Mouse (Mus musculus) erythroblast, embryonic 14.5 days (primary cell): ENCODE measurements around the gene Nfs1. TPM values are rescaled to one million over a fixed set of nuclear protein-coding genes. Genes with fewer than 3 reads are reported as not detected.
"Not testable (repeated sequence)": the region's sequence is repeated elsewhere in the genome, so short reads cannot be mapped to it uniquely, and the experiment has no call there.

ENCODE experiments used
- H3K27me3 ChIP-seq: 2 replicates; pipeline ENCODE4 v1.6.1; 2012; ENCODE audit warnings: inconsistent platforms; ENCODE audit not compliant: control insufficient read depth
- H3K36me3 ChIP-seq: 2 replicates; pipeline ENCODE4 v1.6.1; 2012; ENCODE audit warnings: mild to moderate bottlenecking, inconsistent platforms; ENCODE audit not compliant: control insufficient read depth
- H3K4me1 ChIP-seq: 2 replicates; pipeline ENCODE4 v1.6.1; 2012; ENCODE audit warnings: inconsistent platforms; ENCODE audit not compliant: control insufficient read depth
- H3K4me3 ChIP-seq: replicated peaks from 2 replicates; pipeline ENCODE3; 2012; ENCODE audit warnings: moderate library complexity, mild to moderate bottlenecking, inconsistent platforms
- H3K9me3 ChIP-seq: 2 replicates; pipeline ENCODE4 v1.6.1; 2012; ENCODE audit warnings: low read length, inconsistent platforms, mixed read lengths; ENCODE audit not compliant: control insufficient read depth
- GATA1 ChIP-seq: IDR thresholded peaks from 2 replicates; pipeline ENCODE4 v1.6.1; 2012; ENCODE audit warnings: low read length, inconsistent platforms, mixed read lengths
- TAL1 ChIP-seq: IDR thresholded peaks from 3 replicates; pipeline ENCODE4 v1.6.1; 2012; ENCODE audit warnings: low read length, inconsistent platforms, mixed read lengths
- polyA plus RNA-seq: library from polyadenylated mRNA; stranded (reverse); fragments of >175 nt; gene quantifications from 2 replicates; pipeline ENCODE4 v1.2.3, GENCODE M21; 2012

Gene Nfs1
- polyA plus RNA-seq, 1 experiment = 3.2 TPM

DNA sequence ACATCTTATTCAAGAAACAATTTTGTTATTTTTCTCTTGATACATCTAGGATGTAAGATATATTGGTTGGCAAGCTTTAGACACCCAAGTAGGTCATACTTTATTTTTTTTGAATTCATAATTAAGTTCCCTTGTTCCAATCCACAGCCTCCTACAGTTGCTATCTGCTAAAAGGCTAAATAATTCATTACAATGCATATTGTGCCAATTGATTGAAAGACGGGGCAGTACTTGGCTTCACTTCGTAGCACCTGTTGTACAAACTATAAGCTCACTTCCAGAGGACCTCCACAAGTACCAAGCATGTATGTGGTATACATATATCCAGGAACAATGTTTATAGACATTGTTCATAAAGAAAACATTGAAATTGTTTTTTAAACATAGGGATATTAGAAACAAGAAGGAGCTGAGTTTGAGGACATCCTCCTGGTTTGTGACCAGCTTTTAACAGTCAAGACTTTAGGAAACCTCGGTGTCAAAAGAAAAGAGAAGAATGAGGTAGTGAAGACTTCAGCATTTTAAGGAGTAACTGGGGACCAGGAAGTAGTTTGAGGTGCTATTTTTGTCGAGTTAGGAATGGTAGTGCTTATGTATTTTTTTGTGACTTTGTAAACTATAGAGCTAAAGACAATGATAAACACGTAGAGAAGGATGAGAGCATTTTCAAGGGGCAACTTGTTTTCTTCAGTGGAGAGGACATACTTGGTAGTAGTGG, 2.4 kb upstream of the Nfs1 start:
- H3K4me3 ChIP-seq = no peak overlapping the region
- 0 out of 2 replicates have a peak, but pooled peaks cover 5% of the 10 kb centered on the region for H3K9me3 ChIP-seq
- peaks cover 71% of the 10 kb centered on the region for H3K36me3 ChIP-seq
- peaks cover 32% of the 10 kb centered on the region for H3K4me1 ChIP-seq
- H3K27me3 ChIP-seq = no peaks in the 10 kb centered on the region
- TF ChIP-seq GATA1 (no peak), TAL1 (no peak)

DNA sequence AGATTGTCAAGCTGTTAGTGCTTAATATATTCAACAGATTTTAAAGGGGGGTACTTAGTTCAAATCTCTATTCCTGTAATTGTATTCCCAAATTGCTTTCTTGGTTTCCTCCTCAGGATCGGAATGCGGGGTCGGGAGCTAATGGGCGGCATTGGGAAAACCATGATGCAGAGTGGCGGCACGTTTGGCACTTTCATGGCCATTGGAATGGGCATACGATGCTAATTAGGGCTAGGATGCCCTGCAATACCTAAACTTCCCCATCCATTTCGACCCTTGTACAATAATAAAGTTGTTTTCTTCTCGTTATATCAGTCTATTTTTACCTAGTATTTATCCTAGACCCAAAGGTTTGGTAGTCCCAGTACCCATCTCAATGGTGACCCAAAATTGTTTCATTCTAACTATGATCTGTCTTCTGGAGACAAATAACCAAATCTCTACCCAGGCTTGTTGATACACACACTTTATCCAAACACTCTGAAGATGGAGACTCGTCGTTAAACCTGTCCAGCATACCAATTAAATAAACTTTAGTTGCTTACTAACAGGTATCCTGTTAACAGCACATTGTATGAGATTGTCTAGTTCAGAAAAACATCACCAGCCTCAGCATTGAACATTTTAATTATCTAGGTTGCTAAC, 1.6 kb upstream of the Nfs1 start:
- Histone ChIP-seq H3K4me1 (peaks cover 32% of the 10 kb centered on the region), H3K36me3 (peaks cover 68% of the 10 kb centered on the region), H3K4me3 (peak overlapping the region; percentile 79), H3K27me3 (no peaks in the 10 kb centered on the region), H3K9me3 (0 out of 2 replicates have a peak, but pooled peaks cover 5% of the 10 kb centered on the region)
- TF ChIP-seq GATA1 (no peak), TAL1 (no peak)

GRCm38 (mm10) chr2:156143367-156143766, 619 bp downstream of the Nfs1 start:
- Histone ChIP-seq H3K36me3 (peaks cover 67% of the 10 kb centered on the region), H3K4me3 (peak overlapping the region; percentile 79), H3K9me3 (0 out of 2 replicates have a peak, but pooled peaks cover 5% of the 10 kb centered on the region), H3K4me1 (peaks cover 32% of the 10 kb centered on the region), H3K27me3 (no peaks in the 10 kb centered on the region)
- TF ChIP-seq TAL1 (no peak), GATA1 (no peak)

GRCm38 (mm10) chr2:156142820-156143219, 1.2 kb downstream of the Nfs1 start:
- Histone ChIP-seq H3K36me3 (peaks cover 62% of the 10 kb centered on the region), H3K4me3 (peak overlapping the region; percentile 79), H3K4me1 (peaks cover 32% of the 10 kb centered on the region), H3K27me3 (no peaks in the 10 kb centered on the region), H3K9me3 (0 out of 2 replicates have a peak, but pooled peaks cover 5% of the 10 kb centered on the region)
- TF ChIP-seq TAL1 (no peak), GATA1 (no peak)

DNA sequence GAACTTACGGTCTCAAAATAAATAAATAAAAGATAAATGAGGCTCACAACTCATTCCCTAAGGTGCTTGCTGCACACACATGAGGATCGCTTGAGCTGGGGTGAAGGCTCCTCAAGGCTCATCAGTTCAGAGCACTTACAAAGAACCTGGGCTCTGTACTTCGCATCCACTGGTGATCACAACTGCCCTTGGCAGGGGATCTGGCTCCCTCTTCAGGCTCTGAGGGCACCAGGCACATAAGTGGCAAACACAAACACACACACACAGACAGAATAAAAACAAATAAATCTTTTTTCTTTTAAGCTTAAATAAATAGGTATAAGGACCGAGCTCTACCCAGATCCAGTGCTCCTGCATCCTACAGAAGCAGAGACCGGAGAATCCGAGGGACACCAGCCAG, 8.3 kb downstream of the Nfs1 start:
- Histone ChIP-seq H3K36me3 (peaks cover 69% of the 10 kb centered on the region), H3K4me1 (peaks cover 2% of the 10 kb centered on the region; the same call in 1 of the 2 replicates), H3K9me3 (no peaks in the 10 kb centered on the region), H3K4me3 (no peak overlapping the region), H3K27me3 (no peaks in the 10 kb centered on the region)
- TF ChIP-seq GATA1 (no peak), TAL1 (no peak)

- H3K9me3 ChIP-seq = no peaks in the 10 kb centered on the region
- H3K4me1 ChIP-seq = peaks cover 2% of the 10 kb centered on the region; the same call in 1 of the 2 replicates
- no peak overlapping the region for H3K4me3 ChIP-seq
- no peak for TF ChIP-seq TAL1
- TF ChIP-seq GATA1 = no peak
- no peaks in the 10 kb centered on the region for H3K27me3 ChIP-seq
- peaks cover 58% of the 10 kb centered on the region for H3K36me3 ChIP-seq
These were observed 9.8 kb downstream of the Nfs1 start for GRCm38 (mm10) chr2:156134161-156134560.

DNA sequence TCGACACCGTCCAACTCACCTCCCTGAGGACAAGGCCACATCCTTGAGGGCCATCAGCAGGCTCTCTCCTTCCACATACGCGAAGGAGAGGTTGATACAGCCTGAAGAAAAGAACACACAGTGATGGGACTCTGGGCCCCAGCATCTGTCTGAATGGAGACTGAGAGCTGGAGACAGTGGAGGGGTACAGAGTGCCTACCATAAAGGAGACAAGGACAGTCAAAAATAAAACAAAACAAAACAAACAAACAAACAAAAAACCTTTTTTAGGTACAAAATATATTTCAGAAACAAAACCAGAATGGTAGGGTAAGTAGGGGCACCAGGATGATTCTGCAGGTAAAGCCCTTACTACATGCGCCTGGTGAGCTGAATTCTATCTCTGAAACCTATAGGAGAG, 17.0 kb downstream of the Nfs1 start, which contains the start of gene Gm28036:
Gm28036 (minus strand) TSS at position 101 of the 400 bp plus-strand sequence.
- TF ChIP-seq TAL1 (no peak), GATA1 (no peak)
- H3K27me3 ChIP-seq = no peaks in the 10 kb centered on the region
- H3K4me3 ChIP-seq = no peak within 1 kb of the TSS
- no peaks in the 10 kb centered on the region for H3K4me1 ChIP-seq
- H3K36me3 ChIP-seq = peaks cover 80% of the 10 kb centered on the region
- no peaks in the 10 kb centered on the region for H3K9me3 ChIP-seq

- Histone ChIP-seq H3K36me3 (peaks cover 63% of the 10 kb centered on the region), H3K4me3 (no peak overlapping the region), H3K27me3 (no peaks in the 10 kb centered on the region), H3K4me1 (peaks cover 2% of the 10 kb centered on the region; the same call in 1 of the 2 replicates), H3K9me3 (no peaks in the 10 kb centered on the region)
- no peak for TF ChIP-seq TAL1
- no peak for TF ChIP-seq GATA1
These were observed 20.3 kb downstream of the Nfs1 start for GRCm38 (mm10) chr2:156123731-156124130.

- peaks cover 2% of the 10 kb centered on the region; the same call in 1 of the 2 replicates for H3K4me1 ChIP-seq
- no peaks in the 10 kb centered on the region for H3K9me3 ChIP-seq
- H3K4me3 ChIP-seq = no peak overlapping the region
- H3K36me3 ChIP-seq = peaks cover 25% of the 10 kb centered on the region
- H3K27me3 ChIP-seq = no peaks in the 10 kb centered on the region
- TF ChIP-seq TAL1 (no peak), GATA1 (no peak)
These were observed 24.4 kb downstream of the Nfs1 start for GRCm38 (mm10) chr2:156119566-156119965.

GRCm38 (mm10) chr2:156112080-156112423, 31.9 kb downstream of the Nfs1 start:
- H3K9me3 ChIP-seq, H3K27me3 ChIP-seq, H3K36me3 ChIP-seq: not testable (repeated sequence)
- Histone ChIP-seq H3K4me3 (peak overlapping the region; percentile 97), H3K4me1 (peaks cover 36% of the 10 kb centered on the region)
